Mouse (Mus musculus): Measurements from ENCODE around the gene 1700109H08Rik. TPM values are rescaled to one million over a fixed set of nuclear protein-coding genes. Genes with fewer than 3 reads are reported as not detected.
"Not testable (repeated sequence)": the region's sequence is repeated elsewhere in the genome, so short reads cannot be mapped to it uniquely, and the experiment has no call there.

1700109H08Rik gene
- polyA plus RNA-seq, 2 experiments = 0.50 to 1.9 TPM

DNA sequence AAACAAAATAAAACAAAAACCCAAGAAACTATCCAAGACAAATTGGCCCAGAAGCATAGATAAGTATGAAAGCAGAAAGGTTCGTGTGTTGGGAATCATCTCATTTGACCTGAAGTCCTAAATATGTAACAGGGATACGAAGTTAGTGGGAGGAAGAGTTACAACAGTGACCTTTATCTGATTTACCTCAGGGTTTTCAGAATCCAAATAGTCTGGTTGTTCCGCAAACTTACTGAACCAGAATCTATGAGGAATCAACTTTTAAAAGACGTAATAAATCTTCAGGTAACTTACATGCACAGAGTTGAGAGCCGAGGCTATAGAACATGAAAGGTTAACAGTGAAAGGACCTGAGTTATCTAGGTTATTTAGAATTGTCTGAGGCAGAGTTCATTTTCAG is 27.4 kb downstream of the 1700109H08Rik start:
- no peaks in the 10 kb centered on the region for H3K27me3 ChIP-seq (ENCODE audit: control insufficient read depth, insufficient read depth, low read length)
- TF ChIP-seq CTCF (IDR thresholded peaks at IDR 0.05; ENCODE audit: low read depth) = no peak
- TF ChIP-seq EP300 (IDR thresholded peaks at IDR 0.05; ENCODE audit: low read depth) = no peak
- H3K36me3 ChIP-seq (replicated peaks; ENCODE audit: control insufficient read depth, insufficient read depth, low read depth) = no peaks in the 10 kb centered on the region
- DNase-seq (ENCODE audit: low read depth in 3 of 3, low spot score in 3 of 3) (no peak), ATAC-seq (ENCODE audit: insufficient read depth) (no peak)
- H3K4me3 ChIP-seq (ENCODE audit: insufficient read depth in 1 of 2, low read depth in 2 of 2, low read length in 2 of 2) = no peak overlapping the region
- no peak overlapping the region for H3K9ac ChIP-seq (replicated peaks)
- no peak overlapping the region for H3K4me2 ChIP-seq (ENCODE audit: low read depth)
- H3K4me1 ChIP-seq (replicated peaks; ENCODE audit: control insufficient read depth in 2 of 2, insufficient read depth in 2 of 2, low read length in 1 of 2) = peaks cover 10% of the 10 kb centered on the region in 2 experiments; a peak in 3 of 4 replicates
- H3K9me3 ChIP-seq (ENCODE audit: control insufficient read depth, low read length) = no peaks in the 10 kb centered on the region
- WGBS (ENCODE audit: insufficient replicate concordance) = 72% methylated on average over 5 of the region's 5 CpGs
- no peak overlapping the region for H3K27ac ChIP-seq

DNA sequence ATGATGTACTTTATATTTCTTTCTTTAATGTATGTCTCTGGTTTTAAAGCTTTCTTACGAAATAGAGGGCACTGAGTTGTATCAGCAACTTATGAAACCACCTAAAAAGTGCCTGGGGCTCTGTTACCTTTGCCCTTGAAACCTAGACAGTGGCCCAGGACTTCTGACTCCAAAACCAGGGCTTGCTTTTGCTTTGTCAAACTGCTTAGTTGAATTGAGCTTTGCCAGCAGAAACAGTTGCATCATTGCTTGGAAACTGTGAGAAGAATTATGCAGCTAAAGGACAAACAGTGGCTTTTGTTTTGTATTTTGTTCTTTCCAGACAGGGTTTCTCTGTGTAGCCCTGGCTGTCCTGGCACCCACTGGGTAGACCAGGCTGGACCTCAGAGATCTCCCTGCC is 28.9 kb downstream of the 1700109H08Rik start:
- Histone ChIP-seq H3K9me3 (ENCODE audit: control insufficient read depth, low read length) (no peaks in the 10 kb centered on the region), H3K4me2 (ENCODE audit: low read depth) (no peak overlapping the region), H3K4me1 (replicated peaks; ENCODE audit: control insufficient read depth in 2 of 2, insufficient read depth in 2 of 2, low read length in 1 of 2) (peaks cover under 1 to 4% of the 10 kb centered on the region in 2 experiments; a peak in 2 of 4 replicates), H3K27ac (no peak overlapping the region), H3K36me3 (replicated peaks; ENCODE audit: control insufficient read depth, insufficient read depth, low read depth) (no peaks in the 10 kb centered on the region), H3K9ac (replicated peaks) (no peak overlapping the region), H3K27me3 (ENCODE audit: control insufficient read depth, insufficient read depth, low read length) (no peaks in the 10 kb centered on the region), H3K4me3 (ENCODE audit: insufficient read depth in 1 of 2, low read depth in 2 of 2, low read length in 2 of 2) (no peak overlapping the region)
- no peak for DNase-seq (ENCODE audit: low read depth in 3 of 3, low spot score in 3 of 3)
- TF ChIP-seq EP300 (IDR thresholded peaks at IDR 0.05; ENCODE audit: low read depth) (no peak), CTCF (IDR thresholded peaks at IDR 0.05; ENCODE audit: low read depth) (no peak)
- 54% methylated on average over 1 of the region's 1 CpGs for WGBS (ENCODE audit: insufficient replicate concordance)
- no peak for ATAC-seq (ENCODE audit: insufficient read depth)

DNA sequence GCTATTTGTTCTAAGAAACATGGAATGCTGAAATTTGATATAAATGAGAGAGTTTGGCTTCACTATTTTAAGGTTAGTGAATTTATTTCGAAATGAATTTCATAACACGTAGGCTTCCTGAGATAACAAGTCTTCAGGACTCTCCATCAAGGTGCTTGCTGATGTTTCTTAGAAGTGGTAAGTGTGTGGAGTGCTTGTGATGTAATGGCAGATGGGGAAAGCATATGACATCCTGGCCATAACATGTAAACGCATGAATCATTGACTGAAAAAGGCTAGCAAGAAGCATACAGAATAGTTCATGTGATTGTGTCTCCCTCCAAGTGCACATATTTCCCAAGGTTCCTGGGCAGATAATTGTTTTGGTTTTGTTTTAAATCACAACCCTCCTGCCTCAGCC is 29.4 kb downstream of the 1700109H08Rik start:
- Histone ChIP-seq H3K27me3 (ENCODE audit: control insufficient read depth, insufficient read depth, low read length) (no peaks in the 10 kb centered on the region), H3K9me3 (ENCODE audit: control insufficient read depth, low read length) (no peaks in the 10 kb centered on the region), H3K36me3 (replicated peaks; ENCODE audit: control insufficient read depth, insufficient read depth, low read depth) (no peaks in the 10 kb centered on the region), H3K4me1 (replicated peaks; ENCODE audit: control insufficient read depth in 2 of 2, insufficient read depth in 2 of 2, low read length in 1 of 2) (peaks cover 0 to 3% of the 10 kb centered on the region in 2 experiments; a peak in 1 of 4 replicates), H3K4me2 (ENCODE audit: low read depth) (no peak overlapping the region), H3K4me3 (ENCODE audit: insufficient read depth in 1 of 2, low read depth in 2 of 2, low read length in 2 of 2) (no peak overlapping the region), H3K9ac (replicated peaks) (no peak overlapping the region), H3K27ac (no peak overlapping the region)
- ATAC-seq (ENCODE audit: insufficient read depth) (no peak), DNase-seq (ENCODE audit: low read depth in 3 of 3, low spot score in 3 of 3) (no peak)
- WGBS (ENCODE audit: insufficient replicate concordance) = 67% methylated on average over 3 of the region's 3 CpGs
- TF ChIP-seq EP300 (IDR thresholded peaks at IDR 0.05; ENCODE audit: low read depth) = no peak
- TF ChIP-seq CTCF (IDR thresholded peaks at IDR 0.05; ENCODE audit: low read depth) = no peak

DNA sequence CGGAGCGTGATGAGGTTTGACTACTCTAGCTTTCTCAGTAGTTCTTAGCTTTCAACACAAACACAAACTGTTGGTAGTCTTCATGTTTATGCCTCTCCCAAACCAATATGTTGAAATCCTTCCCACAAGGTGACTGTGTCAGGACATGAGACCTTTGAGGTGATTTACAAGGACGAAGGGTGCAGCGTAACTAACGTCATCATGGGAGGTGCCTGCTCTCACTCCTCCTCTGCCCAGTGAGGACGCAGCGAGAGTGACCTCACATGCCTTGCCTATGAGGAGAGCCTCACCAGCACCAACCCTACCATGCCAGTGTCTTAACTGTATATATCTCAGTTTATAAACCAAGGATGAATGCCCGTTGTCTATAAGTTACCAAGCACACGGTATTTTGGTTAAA is 35.7 kb downstream of the 1700109H08Rik start:
- Histone ChIP-seq H3K36me3 (replicated peaks; ENCODE audit: control insufficient read depth, insufficient read depth, low read depth) (no peaks in the 10 kb centered on the region; the same call in 1 of the 2 replicates), H3K9ac (replicated peaks) (no peak overlapping the region), H3K27ac (no peak overlapping the region), H3K27me3 (ENCODE audit: control insufficient read depth, insufficient read depth, low read length) (no peaks in the 10 kb centered on the region), H3K9me3 (ENCODE audit: control insufficient read depth, low read length) (no peaks in the 10 kb centered on the region), H3K4me3 (ENCODE audit: insufficient read depth in 1 of 2, low read depth in 2 of 2, low read length in 2 of 2) (no peak overlapping the region), H3K4me2 (ENCODE audit: low read depth) (no peak overlapping the region), H3K4me1 (replicated peaks; ENCODE audit: control insufficient read depth in 2 of 2, insufficient read depth in 2 of 2, low read length in 1 of 2) (no peaks in the 10 kb centered on the region)
- WGBS (ENCODE audit: insufficient replicate concordance) = 85% methylated on average over 9 of the region's 9 CpGs
- TF ChIP-seq EP300 (IDR thresholded peaks at IDR 0.05; ENCODE audit: low read depth) (no peak), CTCF (IDR thresholded peaks at IDR 0.05; ENCODE audit: low read depth) (no peak)
- ATAC-seq (ENCODE audit: insufficient read depth) (no peak), DNase-seq (ENCODE audit: low read depth in 3 of 3, low spot score in 3 of 3) (no peak)

DNA sequence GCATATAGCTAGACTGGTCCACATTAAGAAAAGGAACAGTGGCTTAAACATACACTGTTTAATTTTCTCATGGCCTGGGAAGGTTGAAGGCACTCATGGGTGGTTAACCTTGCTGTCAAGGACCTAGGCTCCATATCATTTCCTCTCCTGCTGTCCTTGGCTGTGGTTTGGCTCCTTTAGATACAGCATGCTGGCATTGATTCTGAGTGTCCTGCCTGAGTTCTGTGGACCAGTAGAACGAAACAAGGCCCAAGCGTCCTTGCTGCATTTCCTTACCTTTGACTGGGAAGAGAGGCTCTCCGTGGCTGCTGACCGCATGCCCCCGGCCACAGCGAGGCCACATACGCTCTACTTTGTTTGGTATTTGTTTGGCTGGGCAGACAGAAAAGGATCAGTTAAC is 37.9 kb downstream of the 1700109H08Rik start:
- Histone ChIP-seq H3K9ac (replicated peaks) (no peak overlapping the region), H3K4me2 (ENCODE audit: low read depth) (no peak overlapping the region), H3K4me3 (ENCODE audit: insufficient read depth in 1 of 2, low read depth in 2 of 2, low read length in 2 of 2) (no peak overlapping the region), H3K27ac (no peak overlapping the region), H3K36me3 (replicated peaks; ENCODE audit: control insufficient read depth, insufficient read depth, low read depth) (no peaks in the 10 kb centered on the region; the same call in 1 of the 2 replicates), H3K4me1 (replicated peaks; ENCODE audit: control insufficient read depth in 2 of 2, insufficient read depth in 2 of 2, low read length in 1 of 2) (no peaks in the 10 kb centered on the region), H3K27me3 (ENCODE audit: control insufficient read depth, insufficient read depth, low read length) (no peaks in the 10 kb centered on the region), H3K9me3 (ENCODE audit: control insufficient read depth, low read length) (no peaks in the 10 kb centered on the region)
- no peak for DNase-seq (ENCODE audit: low read depth in 3 of 3, low spot score in 3 of 3)
- ATAC-seq (ENCODE audit: insufficient read depth) = no peak
- TF ChIP-seq EP300 (IDR thresholded peaks at IDR 0.05; ENCODE audit: low read depth) (no peak), CTCF (IDR thresholded peaks at IDR 0.05; ENCODE audit: low read depth) (no peak)
- 83% methylated on average over 7 of the region's 7 CpGs for WGBS (ENCODE audit: insufficient replicate concordance)

DNA sequence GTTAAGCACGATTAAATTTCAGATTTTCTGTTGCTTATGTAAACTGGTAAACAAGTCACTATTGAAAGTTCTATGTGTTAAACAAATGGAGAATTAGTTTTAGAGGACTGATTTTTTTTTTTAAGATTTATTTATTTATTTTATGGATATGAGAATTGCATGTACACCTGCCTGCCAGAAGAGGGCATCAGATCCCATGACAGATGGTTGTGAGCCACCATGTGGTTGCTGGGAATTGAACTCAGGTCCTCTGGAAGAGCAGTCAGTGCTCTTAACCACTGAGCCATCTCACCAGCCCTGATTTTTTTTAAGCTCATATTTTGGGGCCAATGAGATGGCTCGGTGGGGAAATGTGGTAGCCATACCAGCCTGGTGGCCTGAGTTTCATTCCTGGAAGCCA is 40.5 kb downstream of the 1700109H08Rik start:
- not testable (repeated sequence) for H3K4me1 ChIP-seq (replicated peaks; ENCODE audit: control insufficient read depth in 2 of 2, insufficient read depth in 2 of 2, low read length in 1 of 2); H3K9ac ChIP-seq (replicated peaks); ATAC-seq (ENCODE audit: insufficient read depth); H3K9me3 ChIP-seq (ENCODE audit: control insufficient read depth, low read length); DNase-seq (ENCODE audit: low read depth in 3 of 3, low spot score in 3 of 3); H3K27ac ChIP-seq; H3K27me3 ChIP-seq (ENCODE audit: control insufficient read depth, insufficient read depth, low read length); H3K4me3 ChIP-seq (ENCODE audit: insufficient read depth in 1 of 2, low read depth in 2 of 2, low read length in 2 of 2); H3K36me3 ChIP-seq (replicated peaks; ENCODE audit: control insufficient read depth, insufficient read depth, low read depth); H3K4me2 ChIP-seq (ENCODE audit: low read depth)
- 83% methylated on average over 2 of the region's 2 CpGs for WGBS (ENCODE audit: insufficient replicate concordance)
